Mouse (Mus musculus) erythroblast, embryonic 14.5 days (primary cell): ENCODE results near the gene Usp4. TPM values are rescaled to one million over a fixed set of nuclear protein-coding genes. Genes with fewer than 3 reads are reported as not detected.

Source experiments
- H3K27me3 ChIP-seq: 2 replicates; pipeline ENCODE4 v1.6.1; 2012; ENCODE audit warnings: inconsistent platforms; ENCODE audit not compliant: control insufficient read depth
- H3K36me3 ChIP-seq: 2 replicates; pipeline ENCODE4 v1.6.1; 2012; ENCODE audit warnings: mild to moderate bottlenecking, inconsistent platforms; ENCODE audit not compliant: control insufficient read depth
- H3K4me1 ChIP-seq: 2 replicates; pipeline ENCODE4 v1.6.1; 2012; ENCODE audit warnings: inconsistent platforms; ENCODE audit not compliant: control insufficient read depth
- H3K4me3 ChIP-seq: replicated peaks from 2 replicates; pipeline ENCODE3; 2012; ENCODE audit warnings: moderate library complexity, mild to moderate bottlenecking, inconsistent platforms
- H3K9me3 ChIP-seq: 2 replicates; pipeline ENCODE4 v1.6.1; 2012; ENCODE audit warnings: low read length, inconsistent platforms, mixed read lengths; ENCODE audit not compliant: control insufficient read depth
- GATA1 ChIP-seq: IDR thresholded peaks from 2 replicates; pipeline ENCODE4 v1.6.1; 2012; ENCODE audit warnings: low read length, inconsistent platforms, mixed read lengths
- TAL1 ChIP-seq: IDR thresholded peaks from 3 replicates; pipeline ENCODE4 v1.6.1; 2012; ENCODE audit warnings: low read length, inconsistent platforms, mixed read lengths
- polyA plus RNA-seq: library from polyadenylated mRNA; stranded (reverse); fragments of >175 nt; gene quantifications from 2 replicates; pipeline ENCODE4 v1.2.3, GENCODE M21; 2012

Gene Usp4
- polyA plus RNA-seq, 1 experiment = 16.0 TPM

DNA sequence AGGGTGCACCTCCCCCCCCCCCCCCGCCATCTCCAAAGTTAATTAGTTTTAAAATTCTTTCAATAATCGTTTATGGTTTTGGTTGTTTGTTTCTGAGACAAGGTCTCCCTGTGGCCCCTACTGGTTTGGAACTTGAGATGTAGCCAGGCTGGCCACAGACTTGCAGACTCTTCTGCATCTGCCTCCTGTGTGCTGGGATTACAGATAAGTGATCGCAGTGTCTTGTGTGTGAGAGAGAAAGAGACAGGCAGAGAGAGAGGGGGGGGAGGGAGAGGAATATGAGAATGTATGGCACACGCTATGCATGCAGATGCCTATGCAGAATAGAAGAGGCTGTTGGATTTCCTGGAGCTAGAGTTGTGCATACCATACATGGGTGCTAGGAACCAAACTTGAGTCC, 2.1 kb downstream of the Usp4 start:
- TF ChIP-seq TAL1 (no peak), GATA1 (no peak)
- Histone ChIP-seq H3K27me3 (no peaks in the 10 kb centered on the region), H3K4me3 (peak overlapping the region; percentile 74), H3K36me3 (peaks cover 63% of the 10 kb centered on the region), H3K4me1 (peaks cover 65% of the 10 kb centered on the region), H3K9me3 (peaks cover 5% of the 10 kb centered on the region)

DNA sequence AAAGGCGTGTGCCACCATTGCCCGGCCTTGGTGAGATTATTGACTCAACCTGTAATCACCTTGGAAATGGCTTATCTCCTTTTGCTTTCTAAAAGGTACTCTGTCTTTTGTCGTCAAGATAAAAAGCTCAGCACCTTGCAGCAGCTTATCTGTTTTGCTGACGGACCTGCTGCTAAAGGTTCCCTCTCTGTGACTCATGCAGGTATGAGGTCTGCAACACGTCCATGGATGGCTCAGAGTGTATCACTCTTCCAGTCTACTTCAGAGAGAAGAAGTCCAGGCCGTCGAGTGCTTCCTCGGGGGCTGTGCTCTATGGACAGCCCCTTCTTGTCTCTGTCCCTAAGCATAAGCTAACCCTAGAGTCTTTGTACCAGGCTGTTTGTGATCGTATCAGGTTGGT, 30.6 kb downstream of the Usp4 start:
- TF ChIP-seq TAL1 = no peak
- no peak for TF ChIP-seq GATA1
- Histone ChIP-seq H3K36me3 (peaks cover 98% of the 10 kb centered on the region), H3K27me3 (no peaks in the 10 kb centered on the region), H3K4me3 (no peak overlapping the region), H3K4me1 (no peaks in the 10 kb centered on the region), H3K9me3 (no peaks in the 10 kb centered on the region)

DNA sequence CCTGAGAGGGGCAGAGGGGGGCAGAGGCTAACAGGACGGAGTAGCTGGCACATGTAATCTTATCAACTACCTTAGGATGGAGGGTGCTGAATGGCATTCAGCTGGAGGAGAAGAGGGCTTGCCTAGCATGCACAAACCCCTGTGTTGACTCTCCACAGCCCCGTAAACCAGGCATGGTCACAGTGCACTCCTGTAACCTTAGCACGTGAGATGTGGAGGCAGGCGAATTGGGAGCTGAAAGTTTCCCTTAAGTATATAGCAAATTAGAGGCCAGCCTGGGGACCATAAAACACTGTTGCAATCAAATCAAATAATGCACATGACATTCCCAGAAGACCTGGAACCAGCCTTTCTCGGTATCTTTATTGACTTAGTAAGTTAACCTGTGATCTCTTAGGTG, 31.1 kb downstream of the Usp4 start:
- H3K9me3 ChIP-seq = no peaks in the 10 kb centered on the region
- TF ChIP-seq GATA1 = no peak
- no peak for TF ChIP-seq TAL1
- no peaks in the 10 kb centered on the region for H3K27me3 ChIP-seq
- no peak overlapping the region for H3K4me3 ChIP-seq
- peaks cover 98% of the 10 kb centered on the region for H3K36me3 ChIP-seq
- no peaks in the 10 kb centered on the region for H3K4me1 ChIP-seq

DNA sequence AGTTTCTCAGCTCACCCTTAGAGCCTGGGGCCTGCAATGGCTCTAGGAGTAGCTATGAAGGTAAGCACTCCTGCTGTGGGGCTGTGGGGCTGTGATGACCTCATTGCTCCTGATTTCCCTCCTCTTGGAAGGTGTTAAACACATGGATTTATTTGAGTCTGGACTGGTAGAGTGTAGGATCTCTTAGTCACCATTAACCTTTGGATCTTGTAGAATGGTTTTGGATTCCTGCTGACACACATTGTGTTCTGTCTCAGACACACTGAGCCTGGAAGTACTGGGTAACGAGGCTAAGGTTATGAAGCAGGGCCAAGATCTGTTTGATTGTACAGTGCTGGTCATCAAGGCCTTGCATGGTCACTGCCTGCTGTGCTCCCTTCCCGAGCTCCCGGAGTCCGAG, 31.6 kb downstream of the Usp4 start:
- H3K36me3 ChIP-seq = peaks cover 98% of the 10 kb centered on the region
- H3K4me3 ChIP-seq = no peak overlapping the region
- H3K4me1 ChIP-seq = no peaks in the 10 kb centered on the region
- no peaks in the 10 kb centered on the region for H3K27me3 ChIP-seq
- TF ChIP-seq TAL1 = no peak
- TF ChIP-seq GATA1 = no peak
- H3K9me3 ChIP-seq = no peaks in the 10 kb centered on the region

DNA sequence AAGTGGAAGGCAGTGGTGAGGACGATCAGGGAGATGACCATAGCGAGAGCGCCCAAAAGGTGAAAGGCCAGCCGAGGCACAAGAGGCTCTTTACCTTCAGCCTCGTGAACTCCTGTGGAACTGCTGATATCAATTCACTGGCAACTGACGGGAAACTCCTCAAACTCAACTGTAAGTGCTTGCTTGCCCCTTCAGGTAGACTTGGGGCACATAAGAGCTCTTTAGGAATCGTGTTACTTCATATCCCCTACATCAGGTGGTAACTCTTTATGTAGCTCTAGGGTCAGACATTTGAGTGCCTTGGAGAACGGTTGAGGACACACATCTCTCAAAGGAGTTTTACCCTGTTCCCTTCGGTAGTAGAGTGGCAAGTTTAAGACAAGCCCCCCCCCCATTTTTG, 33.7 kb downstream of the Usp4 start:
- H3K4me1 ChIP-seq = no peaks in the 10 kb centered on the region

DNA sequence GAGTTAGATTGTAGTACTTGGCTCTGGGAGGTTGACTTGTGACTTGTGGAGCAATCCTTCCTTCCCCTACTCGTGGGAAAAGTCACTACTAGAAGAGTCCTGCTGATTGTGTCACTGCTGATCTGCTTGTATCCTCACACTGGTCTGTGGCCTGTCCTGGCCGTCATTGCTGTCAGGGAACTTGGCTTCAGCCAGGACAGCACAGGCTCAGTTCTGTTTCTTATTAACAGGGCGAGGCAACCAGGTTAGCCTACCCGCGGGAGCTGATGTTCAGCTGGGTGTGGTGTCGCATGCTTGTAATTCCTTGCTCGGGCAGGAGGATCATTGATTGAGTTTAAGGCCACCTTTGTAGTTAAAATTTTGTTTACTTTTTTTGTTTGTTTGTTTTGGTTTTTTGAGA, 37.4 kb downstream of the Usp4 start:
- H3K4me3 ChIP-seq = no peak overlapping the region
- no peaks in the 10 kb centered on the region for H3K9me3 ChIP-seq
- no peaks in the 10 kb centered on the region for H3K4me1 ChIP-seq
- H3K27me3 ChIP-seq = no peaks in the 10 kb centered on the region
- peaks cover 97% of the 10 kb centered on the region for H3K36me3 ChIP-seq
- TF ChIP-seq GATA1 (no peak), TAL1 (no peak)

More for the DNA sequence above, 33.7 kb downstream of the Usp4 start:
- Histone ChIP-seq H3K27me3 (no peaks in the 10 kb centered on the region), H3K36me3 (peaks cover 98% of the 10 kb centered on the region), H3K4me3 (no peak overlapping the region), H3K9me3 (no peaks in the 10 kb centered on the region)
- TF ChIP-seq GATA1 (no peak), TAL1 (no peak)

DNA sequence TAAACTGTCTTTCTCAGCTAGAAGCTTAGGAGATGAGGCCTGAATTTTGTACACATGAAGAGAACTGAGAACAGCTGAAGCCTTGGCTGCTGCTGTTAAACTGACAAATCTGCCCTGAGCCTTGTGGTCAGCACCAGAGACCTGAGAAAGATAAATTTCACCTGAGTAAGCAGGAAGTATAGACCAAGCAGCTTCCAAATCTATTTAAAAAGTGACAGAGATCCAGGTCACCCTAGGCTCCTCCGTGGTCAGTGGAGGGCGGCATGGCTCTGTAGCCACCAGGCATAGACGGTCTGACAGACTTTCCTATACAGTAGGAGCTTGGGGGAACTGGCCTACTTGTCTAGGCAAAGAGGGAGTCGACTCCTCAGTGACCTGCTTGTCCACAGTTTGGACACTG, 39.2 kb downstream of the Usp4 start:
- H3K9me3 ChIP-seq = no peaks in the 10 kb centered on the region
- no peaks in the 10 kb centered on the region for H3K27me3 ChIP-seq
- TF ChIP-seq TAL1 (no peak), GATA1 (no peak)
- H3K4me3 ChIP-seq = no peak overlapping the region
- no peaks in the 10 kb centered on the region for H3K4me1 ChIP-seq
- H3K36me3 ChIP-seq = peaks cover 97% of the 10 kb centered on the region

DNA sequence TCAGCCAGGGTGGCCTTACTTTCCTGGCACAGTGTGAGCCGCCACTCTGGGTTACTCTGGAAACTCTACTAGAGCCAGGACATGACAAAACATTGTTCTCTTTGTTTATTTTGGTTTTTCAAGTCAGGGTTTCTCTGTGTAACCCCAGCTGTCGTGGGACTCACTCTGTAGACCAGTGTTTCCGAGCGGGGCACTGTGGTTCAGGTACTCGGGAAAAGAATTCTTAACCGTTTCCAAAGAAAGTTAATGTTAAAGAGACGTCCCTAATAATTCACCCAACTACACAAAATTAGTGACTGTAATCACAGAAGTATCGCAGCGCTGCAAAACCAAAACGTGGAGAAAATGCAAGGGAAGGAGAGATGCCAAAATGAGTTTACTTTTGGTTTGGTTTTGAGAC, 40.9 kb downstream of the Usp4 start:
- H3K36me3 ChIP-seq = peaks cover 97% of the 10 kb centered on the region
- no peaks in the 10 kb centered on the region for H3K9me3 ChIP-seq
- no peak for TF ChIP-seq GATA1
- TF ChIP-seq TAL1 = no peak
- no peaks in the 10 kb centered on the region for H3K4me1 ChIP-seq
- H3K27me3 ChIP-seq = no peaks in the 10 kb centered on the region
- H3K4me3 ChIP-seq = no peak overlapping the region

DNA sequence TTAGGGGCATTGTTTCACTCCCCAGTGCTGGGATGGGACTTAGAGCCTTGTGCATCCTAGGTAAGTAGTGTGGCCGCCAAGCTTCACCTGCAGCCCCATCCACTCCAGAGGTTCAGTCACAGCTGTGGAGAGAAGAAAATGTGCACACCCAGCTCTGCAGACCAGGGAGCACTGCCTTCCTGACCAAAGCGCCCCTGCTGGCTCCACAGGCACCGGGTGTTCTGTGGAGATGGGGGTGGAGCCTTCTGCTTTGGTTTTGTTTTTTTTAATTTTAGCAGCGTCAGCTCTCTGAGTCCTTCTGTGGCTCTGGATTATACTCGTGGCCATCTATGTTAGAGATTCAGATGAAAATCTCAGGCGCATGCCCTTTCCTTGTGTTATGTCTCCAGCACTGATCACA, 41.6 kb downstream of the Usp4 start:
- Histone ChIP-seq H3K4me1 (no peaks in the 10 kb centered on the region), H3K9me3 (no peaks in the 10 kb centered on the region), H3K27me3 (no peaks in the 10 kb centered on the region), H3K4me3 (no peak overlapping the region), H3K36me3 (peaks cover 97% of the 10 kb centered on the region)
- TF ChIP-seq GATA1 (no peak), TAL1 (no peak)

DNA sequence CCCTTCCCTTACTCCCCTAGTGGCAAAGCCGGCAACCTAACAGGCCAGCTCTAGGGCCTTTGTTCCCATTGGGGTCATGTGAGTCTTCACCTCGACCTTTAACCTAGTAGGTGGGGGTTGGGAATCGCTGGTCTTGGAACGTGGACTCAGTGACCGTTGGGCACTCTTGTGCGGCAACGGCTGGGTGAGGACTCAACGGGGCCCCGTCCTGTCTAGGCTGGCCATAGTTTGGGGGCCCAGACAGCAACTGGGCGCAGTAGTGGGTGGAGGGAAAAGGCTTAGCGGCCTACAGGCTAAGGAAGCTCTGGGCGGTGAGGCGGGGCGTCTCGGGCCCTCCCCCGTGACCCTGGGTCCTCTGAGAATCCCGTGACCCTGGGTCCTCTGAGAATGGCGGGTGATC, 45.0 kb downstream of the Usp4 start, which contains the start of gene 1700102P08Rik:
TSS of gene 1700102P08Rik (plus strand) at position 130 of the 400 bp plus-strand sequence.
- Histone ChIP-seq H3K9me3 (no peaks in the 10 kb centered on the region), H3K27me3 (no peaks in the 10 kb centered on the region), H3K4me1 (no peaks in the 10 kb centered on the region; the same call in 1 of the 2 replicates), H3K4me3 (no peak within 1 kb of the TSS), H3K36me3 (peaks cover 71% of the 10 kb centered on the region)
- no peak for TF ChIP-seq TAL1
- TF ChIP-seq GATA1 = no peak
